In the genomic region with DNA sequence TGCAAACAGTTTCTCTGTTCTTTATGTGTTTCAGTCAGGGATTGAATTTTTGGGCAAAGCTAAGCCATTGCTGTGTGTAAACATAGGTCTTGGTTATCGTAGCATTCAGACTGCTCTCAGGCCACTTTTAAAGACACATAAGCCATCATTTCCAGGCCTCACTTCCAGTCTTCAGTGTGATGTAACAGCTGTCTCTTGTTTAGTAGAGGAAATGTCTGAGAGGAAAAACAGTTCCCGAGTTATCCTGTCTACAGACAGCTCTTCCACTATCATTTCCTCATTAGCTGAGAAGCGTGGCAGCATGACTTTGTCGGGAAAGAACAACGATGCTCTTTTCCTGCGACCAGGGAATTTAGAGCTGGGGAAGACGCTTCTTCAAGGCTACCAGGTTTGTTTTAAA, we compare ENCODE assay signal across 27 mouse cellular contexts.
A peak's percentile ranks its signal among the peaks of the same experiment; 100 is the strongest.
DNase-seq lines count a peak whose midpoint lies in the region; ATAC-seq and TF ChIP-seq lines count a peak whose summit lies in the region.
"Had no signal": no experiment of that assay in that cellular context is flagged by ENCODE, and none has a peak within 500 bp of the region (broad histone marks: within the 10 kb centered on the region; RNA-seq: fewer than 3 reads in every experiment).

No protein-coding gene starts in this region.

- no peak overlapping the region for H3K9ac ChIP-seq in forebrain, embryonic 16.5 days (replicated peaks; ENCODE audit: low read depth, low read length)
- no peak overlapping the region for H3K9ac ChIP-seq in forebrain, embryonic 12.5 days
- no peak overlapping the region for H3K9ac ChIP-seq in midbrain, postnatal 0 days (replicated peaks; ENCODE audit: low read length, poor library complexity, severe bottlenecking)
- H3K9ac ChIP-seq in midbrain, embryonic 13.5 days (replicated peaks) = no peak overlapping the region
- H3K9ac ChIP-seq: embryonic facial prominence, embryonic 12.5 days; forebrain, embryonic 13.5 days; heart, embryonic 12.5 days; heart, embryonic 15.5 days; hindbrain, embryonic 13.5 days; intestine, embryonic 15.5 days had no signal

- no peak overlapping the region for H3K4me2 ChIP-seq in forebrain, embryonic 16.5 days (ENCODE audit: low read length)
- H3K4me2 ChIP-seq in forebrain, embryonic 12.5 days = no peak overlapping the region
- no peak overlapping the region for H3K4me2 ChIP-seq in midbrain, postnatal 0 days (ENCODE audit: low read depth, low read length, poor library complexity, severe bottlenecking)
- no peak overlapping the region for H3K4me2 ChIP-seq in midbrain, embryonic 13.5 days (replicated peaks)
- H3K4me2 ChIP-seq: embryonic facial prominence, embryonic 12.5 days; forebrain, embryonic 13.5 days; heart, embryonic 12.5 days; heart, embryonic 15.5 days; hindbrain, embryonic 13.5 days; intestine, embryonic 15.5 days had no signal

- H3K4me3 ChIP-seq in forebrain, embryonic 16.5 days (replicated peaks; ENCODE audit: low read length) = no peak overlapping the region
- no peak overlapping the region for H3K4me3 ChIP-seq in forebrain, embryonic 12.5 days (replicated peaks)
- no peak overlapping the region for H3K4me3 ChIP-seq in layer of hippocampus, adult 2 months
- H3K4me3 ChIP-seq in midbrain, postnatal 0 days (ENCODE audit: low read depth, low read length) = no peak overlapping the region
- no peak overlapping the region for H3K4me3 ChIP-seq in midbrain, embryonic 13.5 days (replicated peaks)
- no peak overlapping the region for H3K4me3 ChIP-seq in cortical plate, adult 2 months (ENCODE audit: insufficient read depth, low read length)
- H3K4me3 ChIP-seq: embryonic facial prominence, embryonic 12.5 days; erythroblast, embryonic 14.5 days; forebrain, embryonic 13.5 days; heart, embryonic 12.5 days; heart, embryonic 15.5 days; hindbrain, embryonic 10.5 days; hindbrain, embryonic 13.5 days; intestine, embryonic 15.5 days had no signal

- no peak for ATAC-seq in forebrain, embryonic 16.5 days
- no peak for ATAC-seq in forebrain, embryonic 12.5 days (ENCODE audit: low FRiP score)
- no peak for ATAC-seq in midbrain, postnatal 0 days (ENCODE audit: low FRiP score)
- no peak for ATAC-seq in midbrain, embryonic 13.5 days
- ATAC-seq: CD4-positive, CD25-positive, alpha-beta regulatory T cell, adult 4 months; forebrain, embryonic 13.5 days; hindbrain, embryonic 16.5 days; intestine, embryonic 15.5 days had no signal

- DNase-seq in layer of hippocampus, adult 2 months (ENCODE audit: low spot score in 2 of 2) = no peak
- no peak for DNase-seq in layer of hippocampus, postnatal 25 days (ENCODE audit: extremely low spot score in 1 of 2, low spot score in 1 of 2)
- no peak for DNase-seq in midbrain, postnatal 0 days (ENCODE audit: low spot score)
- DNase-seq in gastrocnemius, adult 18-20 months (ENCODE audit: low spot score) = no peak
- DNase-seq: adrenal gland, adult 2 months; adrenal gland, postnatal 14 days; cerebellum, adult 18-20 months; cerebellum, adult 9-10 months; cerebellum, postnatal 14 days; gastrocnemius, postnatal 25 days; heart, adult 18-20 months; heart, postnatal 10 days; heart, postnatal 36 days had no signal

- TF ChIP-seq POLR2A in cortical plate, adult 2 months (IDR thresholded peaks at IDR 0.05; ENCODE audit: extremely low read depth, insufficient read depth, low read length) = no peak

- peak overlapping the region; percentile 28; the same call in 1 of the 2 replicates for H3K27ac ChIP-seq in forebrain, embryonic 16.5 days (ENCODE audit: low read length)
- no peak overlapping the region for H3K27ac ChIP-seq in forebrain, embryonic 12.5 days
- H3K27ac ChIP-seq in layer of hippocampus, adult 2 months = peak overlapping the region; percentile 93
- H3K27ac ChIP-seq in midbrain, postnatal 0 days (ENCODE audit: low read depth, low read length) = 0 out of 2 replicates have a peak overlapping the region, but pooled peaks have one; percentile 69
- H3K27ac ChIP-seq in midbrain, embryonic 13.5 days = no peak overlapping the region
- peak overlapping the region; percentile 89; the same call in 1 of the 2 replicates for H3K27ac ChIP-seq in cortical plate, adult 2 months (ENCODE audit: insufficient read depth, low read length)
- H3K27ac ChIP-seq: embryonic facial prominence, embryonic 12.5 days; forebrain, embryonic 13.5 days; heart, embryonic 15.5 days; hindbrain, embryonic 10.5 days; hindbrain, embryonic 13.5 days; intestine, embryonic 15.5 days had no signal

- H3K4me1 ChIP-seq in forebrain, embryonic 16.5 days (replicated peaks; ENCODE audit: control insufficient read depth, insufficient read depth, low read length) = peaks cover 5% of the 10 kb centered on the region
- H3K4me1 ChIP-seq in forebrain, embryonic 12.5 days = no peaks in the 10 kb centered on the region
- H3K4me1 ChIP-seq in midbrain, postnatal 0 days (ENCODE audit: insufficient read depth, low read length) = no peaks in the 10 kb centered on the region
- H3K4me1 ChIP-seq in midbrain, embryonic 13.5 days (replicated peaks) = no peaks in the 10 kb centered on the region; the same call in 1 of the 2 replicates
- H3K4me1 ChIP-seq in cortical plate, adult 2 months (ENCODE audit: control insufficient read depth, insufficient read depth, low read length) = peaks cover 5% of the 10 kb centered on the region; the same call in 1 of the 2 replicates
- H3K4me1 ChIP-seq: embryonic facial prominence, embryonic 12.5 days; heart, embryonic 15.5 days; hindbrain, embryonic 10.5 days; intestine, embryonic 15.5 days had no signal

- no peaks in the 10 kb centered on the region for H3K36me3 ChIP-seq in forebrain, embryonic 16.5 days (ENCODE audit: control insufficient read depth, insufficient read depth)
- no peaks in the 10 kb centered on the region for H3K36me3 ChIP-seq in forebrain, embryonic 12.5 days (replicated peaks)
- no peaks in the 10 kb centered on the region for H3K36me3 ChIP-seq in midbrain, postnatal 0 days (ENCODE audit: insufficient read depth, low read length)
- no peaks in the 10 kb centered on the region for H3K36me3 ChIP-seq in midbrain, embryonic 13.5 days
- H3K36me3 ChIP-seq: embryonic facial prominence, embryonic 12.5 days; heart, embryonic 12.5 days; heart, embryonic 15.5 days; hindbrain, embryonic 10.5 days; hindbrain, embryonic 13.5 days; intestine, embryonic 15.5 days had no signal

- no peak for TF ChIP-seq CTCF in layer of hippocampus, adult 2 months (conservative IDR thresholded peaks at IDR 0.05)
- no peak for TF ChIP-seq CTCF in midbrain, postnatal 0 days (IDR thresholded peaks at IDR 0.05)
- TF ChIP-seq CTCF in cortical plate, adult 2 months (IDR thresholded peaks at IDR 0.05; ENCODE audit: extremely low read depth, insufficient read depth, low read length) = no peak

- H3K9me3 ChIP-seq in forebrain, embryonic 16.5 days (ENCODE audit: control insufficient read depth, low read length) = no peaks in the 10 kb centered on the region
- H3K9me3 ChIP-seq in forebrain, embryonic 12.5 days = no peaks in the 10 kb centered on the region
- H3K9me3 ChIP-seq in midbrain, postnatal 0 days (ENCODE audit: low read length) = no peaks in the 10 kb centered on the region
- H3K9me3 ChIP-seq in midbrain, embryonic 13.5 days = no peaks in the 10 kb centered on the region
- H3K9me3 ChIP-seq: embryonic facial prominence, embryonic 12.5 days; forebrain, embryonic 13.5 days; heart, embryonic 12.5 days; heart, embryonic 15.5 days; hindbrain, embryonic 10.5 days; hindbrain, embryonic 13.5 days; intestine, embryonic 15.5 days had no signal

- H3K27me3 ChIP-seq in forebrain, embryonic 16.5 days (replicated peaks; ENCODE audit: control insufficient read depth, insufficient read depth, low read length) = no peaks in the 10 kb centered on the region
- H3K27me3 ChIP-seq in forebrain, embryonic 12.5 days = no peaks in the 10 kb centered on the region
- no peaks in the 10 kb centered on the region for H3K27me3 ChIP-seq in midbrain, postnatal 0 days (ENCODE audit: insufficient read depth, low read length)
- no peaks in the 10 kb centered on the region for H3K27me3 ChIP-seq in midbrain, embryonic 13.5 days
- H3K27me3 ChIP-seq: embryonic facial prominence, embryonic 12.5 days; forebrain, embryonic 13.5 days; heart, embryonic 12.5 days; heart, embryonic 15.5 days; hindbrain, embryonic 13.5 days; intestine, embryonic 15.5 days had no signal

- WGBS in forebrain, embryonic 16.5 days = 63% methylated on average over 7 of the region's 7 CpGs
- WGBS in forebrain, embryonic 12.5 days = 77% methylated on average over 7 of the region's 7 CpGs
- WGBS in midbrain, postnatal 0 days = 64% methylated on average over 7 of the region's 7 CpGs
- 79% methylated on average over 7 of the region's 7 CpGs for WGBS in midbrain, embryonic 13.5 days

Comparison
In these comparisons a context has a peak if more than half of its experiments do, and no peak if none do; other contexts are left out.
1. H3K27ac ChIP-seq: peak in forebrain, embryonic 16.5 days (single experiment), layer of hippocampus, adult 2 months (single experiment), midbrain, postnatal 0 days (single experiment) and cortical plate, adult 2 months (single experiment); none in forebrain, embryonic 12.5 days (single experiment) and midbrain, embryonic 13.5 days (single experiment).